ENCODE assay signal across 24 mouse cellular contexts in the genomic region with DNA sequence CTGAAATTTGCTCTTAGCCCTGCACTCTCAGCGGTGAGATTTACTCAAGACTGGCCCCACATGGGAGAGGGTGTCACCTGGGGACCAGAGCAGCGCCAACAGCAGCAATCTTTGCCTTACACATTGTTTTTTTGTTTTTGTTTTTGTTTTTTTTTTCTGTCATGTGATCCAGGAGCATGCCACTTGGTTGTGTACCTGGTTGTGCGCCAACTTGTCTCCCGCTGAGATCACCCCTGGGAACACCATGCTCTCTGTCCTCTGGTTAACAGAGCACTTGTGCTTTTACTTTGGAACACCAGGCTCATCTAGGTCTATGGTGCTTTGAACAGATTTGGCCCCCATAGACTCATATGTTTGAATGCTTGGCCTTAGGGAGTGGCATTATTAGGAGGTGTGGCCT. TPM values are rescaled to one million over a fixed set of nuclear protein-coding genes. Genes with fewer than 3 reads are reported as not detected.
DNase-seq lines count a peak whose midpoint lies in the region; ATAC-seq and TF ChIP-seq lines count a peak whose summit lies in the region.
"Had no signal": no experiment of that assay in that cellular context is flagged by ENCODE, and none has a peak within 500 bp of the region (broad histone marks: within the 10 kb centered on the region; RNA-seq: fewer than 3 reads in every experiment).

No protein-coding gene starts in this region.

- H3K27me3 ChIP-seq in kidney, adult 2 months (replicated peaks; ENCODE audit: control insufficient read depth, insufficient read depth, low read length), result no peaks in the 10 kb centered on the region
- H3K27me3 ChIP-seq in kidney, embryonic 16.5 days (ENCODE audit: insufficient read depth, low read length), result no peaks in the 10 kb centered on the region
- H3K27me3 ChIP-seq: CH12.LX, Patski had no signal

- no peak for ATAC-seq in kidney, embryonic 16.5 days (ENCODE audit: low FRiP score, low TSS enrichment)
- ATAC-seq: activated CD4-positive, CD25-positive, alpha-beta regulatory T cell, adult 4 months; CD4-positive, CD25-positive, alpha-beta regulatory T cell, adult 4 months; Patski had no signal

- no peak overlapping the region for H3K4me3 ChIP-seq in kidney, adult 2 months (ENCODE audit: insufficient read depth, low read depth, low read length)
- no peak overlapping the region for H3K4me3 ChIP-seq in kidney, embryonic 16.5 days (ENCODE audit: low read length)

- no peak for TF ChIP-seq CTCF in kidney, adult 2 months (conservative IDR thresholded peaks at IDR 0.05; ENCODE audit: insufficient read depth, insufficient read length, low read depth, low read length)

- peak; percentile 89 for DNase-seq in heart, adult 11 months
- no peak for DNase-seq in heart, postnatal 14 days
- DNase-seq in kidney, adult 18-20 months, result peak; percentile 25
- DNase-seq in kidney, adult 11 months, result no peak
- peak; percentile 74 for DNase-seq in kidney, adult 2 months
- DNase-seq in kidney, postnatal 14 days, result no peak
- DNase-seq in kidney, adult 9 months, result peak; percentile 83
- DNase-seq: adrenal gland, adult 2 months; adrenal gland, adult 8-10 months; adrenal gland, postnatal 10 days; adrenal gland, postnatal 14 days; adrenal gland, postnatal 25 days; adrenal gland, postnatal 36 days; B cell, adult 2 months; cerebellum, adult 11 months; cerebellum, adult 11-12 months had no signal

- no peaks in the 10 kb centered on the region for H3K36me3 ChIP-seq in kidney, adult 2 months (ENCODE audit: control insufficient read depth, insufficient read depth, low read length)
- no peaks in the 10 kb centered on the region for H3K36me3 ChIP-seq in kidney, embryonic 16.5 days (ENCODE audit: insufficient read depth, low read length)
- H3K36me3 ChIP-seq: G1E had no signal

- no peaks in the 10 kb centered on the region for H3K4me1 ChIP-seq in kidney, adult 2 months (ENCODE audit: control insufficient read depth, insufficient read depth, low read length)
- H3K4me1 ChIP-seq in kidney, embryonic 16.5 days (ENCODE audit: insufficient read depth, low read length), result peaks cover 5% of the 10 kb centered on the region; the same call in 1 of the 2 replicates

- peak overlapping the region; percentile 17; the same call in 1 of the 2 replicates for H3K27ac ChIP-seq in kidney, adult 2 months (ENCODE audit: insufficient read depth, low read depth, low read length)
- H3K27ac ChIP-seq in kidney, embryonic 16.5 days (ENCODE audit: low read length), result no peak overlapping the region

- no peak overlapping the region for H3K9ac ChIP-seq in kidney, embryonic 16.5 days (replicated peaks; ENCODE audit: low read length)

- H3K4me2 ChIP-seq in kidney, embryonic 16.5 days (replicated peaks; ENCODE audit: low read depth, low read length), result no peak overlapping the region

- no peak for TF ChIP-seq POLR2A in kidney, adult 2 months (IDR thresholded peaks at IDR 0.05; ENCODE audit: low read depth, low read length)

- intact Hi-C loops in heart, postnatal 14 days (cut with DNase I), result no loop called here

- H3K9me3 ChIP-seq in kidney, embryonic 16.5 days (ENCODE audit: low read length), result no peaks in the 10 kb centered on the region
- H3K9me3 ChIP-seq: G1E had no signal

- 72% methylated on average over 4 of the region's 4 CpGs for whole genome bisulfite sequencing in kidney, adult 2 months
- WGBS in kidney, embryonic 16.5 days, result 92% methylated on average over 4 of the region's 4 CpGs

RNA-seq across cellular contexts. Expression of gene Bmp6, which starts 50.1 kb away (rescaled TPM):
- 10 to 100 TPM; 15.8 to 21.5 TPM for total RNA-seq in heart, postnatal 14 days (2021)
- polyA plus RNA-seq in kidney, adult 2 months (2012; rRNA removed), result 63.5 and 67.0 TPM in 2 replicates
- 1.3 and 2.2 TPM in 2 replicates for polyA plus RNA-seq in kidney, embryonic 16.5 days (2015; fragmentation: Nextera tagmentation; extraction: Ambion mirVana)
- total RNA-seq: MEL had no signal
- polyA plus RNA-seq: activated CD4-positive, CD25-positive, alpha-beta regulatory T cell, adult 4 months; C2C12; CD4-positive, CD25-positive, alpha-beta regulatory T cell, adult 4 months; G1E had no signal

Comparison
In these comparisons a context has a peak if more than half of its experiments do, and no peak if none do; other contexts are left out.
1. DNase-seq: peak in heart, adult 11 months (single experiment), kidney, adult 18-20 months (single experiment), kidney, adult 2 months (single experiment) and kidney, adult 9 months (single experiment); none in heart, postnatal 14 days (0 of 2), kidney, adult 11 months (single experiment) and kidney, postnatal 14 days (single experiment).
2. RNA of gene Bmp6, which starts 50.1 kb away (polyA plus RNA-seq): 63.5 to 67.0 TPM in kidney, adult 2 months; 1.3 to 2.2 TPM in kidney, embryonic 16.5 days; every median in the first group is over 10 times any median in the second.